Mouse (Mus musculus) stomach, postnatal 0 days (tissue): ENCODE data around the gene Ubr2. TPM values are rescaled to one million over a fixed set of nuclear protein-coding genes. Genes with fewer than 3 reads are reported as not detected.

ENCODE experiments used
- ATAC-seq: fragments of 200-750 bp; cut with Nextera tagmentation; 2 replicates; pipeline ENCODE4 v1.8.0; 2017; ENCODE audit not compliant: low FRiP score, low TSS enrichment
- DNase-seq: peaks from one replicate; pipeline ENCODE4 v3.0.0-alpha.2; 2016; ENCODE audit warnings: low spot score
- H3K27ac ChIP-seq: fragments of 300-500 bp; sonication (generic); replicated peaks from 2 replicates; pipeline ENCODE4 v1.5.1; 2014; ENCODE audit warnings: mild to moderate bottlenecking, control low read depth
- H3K27me3 ChIP-seq: fragments of 300-500 bp; sonication (generic); 2 replicates; pipeline ENCODE4 v1.6.1; 2014; ENCODE audit warnings: low read length; ENCODE audit not compliant: control insufficient read depth, insufficient read depth
- H3K36me3 ChIP-seq: fragments of 300-500 bp; sonication (generic); 2 replicates; pipeline ENCODE4 v1.6.1; 2014; ENCODE audit warnings: low read length, mixed read lengths; ENCODE audit not compliant: control insufficient read depth, insufficient read depth
- H3K4me1 ChIP-seq: fragments of 300-500 bp; sonication (generic); replicated peaks from 2 replicates; pipeline ENCODE4 v1.6.1; 2014; ENCODE audit warnings: antibody characterized with exemption; ENCODE audit not compliant: control insufficient read depth, insufficient read depth
- H3K4me2 ChIP-seq: fragments of 300-500 bp; sonication (generic); replicated peaks from 2 replicates; pipeline ENCODE4 v1.6.1; 2014; ENCODE audit warnings: low read depth, mild to moderate bottlenecking, control low read depth, moderate library complexity
- H3K4me3 ChIP-seq: fragments of 300-500 bp; sonication (generic); 2 replicates; pipeline ENCODE4 v1.5.1; 2014; ENCODE audit warnings: low read depth, low read length, control low read depth
- H3K9ac ChIP-seq: fragments of 300-500 bp; sonication (generic); 2 replicates; pipeline ENCODE4 v1.6.1; 2014; ENCODE audit warnings: mild to moderate bottlenecking, low read length, control low read depth, mixed read lengths
- H3K9me3 ChIP-seq: fragments of 300-500 bp; sonication (generic); 2 replicates; pipeline ENCODE4 v1.6.1; 2016; ENCODE audit warnings: low read length; ENCODE audit not compliant: control insufficient read depth
- CTCF ChIP-seq: IDR thresholded peaks from 2 replicates; pipeline ENCODE4 v1.5.1; 2016; ENCODE audit warnings: antibody characterized with exemption, low read depth, mild to moderate bottlenecking, moderate library complexity
- EP300 ChIP-seq: optimal IDR thresholded peaks from 2 replicates; pipeline ENCODE3; 2016; ENCODE audit warnings: antibody characterized with exemption
- WGBS: fragments of 180-500 bp; shearing (Covaris S2); extraction: QIAGEN DNeasy Blood & Tissue Kit; methylation state at CpG from one replicate; pipeline ENCODE4 v1.1.7; 2014; 5-methylcytosine and 5-hydroxymethylcytosine counted together
- polyA plus RNA-seq: library from polyadenylated mRNA; unstranded; fragments of >200 nt; fragmentation: Nextera tagmentation; extraction: Ambion mirVana; gene quantifications from 2 replicates; pipeline ENCODE4 v1.2.1, GENCODE M21; 2015

Gene Ubr2
- polyA plus RNA-seq = 5.9 and 6.1 TPM in 2 replicates

DNA sequence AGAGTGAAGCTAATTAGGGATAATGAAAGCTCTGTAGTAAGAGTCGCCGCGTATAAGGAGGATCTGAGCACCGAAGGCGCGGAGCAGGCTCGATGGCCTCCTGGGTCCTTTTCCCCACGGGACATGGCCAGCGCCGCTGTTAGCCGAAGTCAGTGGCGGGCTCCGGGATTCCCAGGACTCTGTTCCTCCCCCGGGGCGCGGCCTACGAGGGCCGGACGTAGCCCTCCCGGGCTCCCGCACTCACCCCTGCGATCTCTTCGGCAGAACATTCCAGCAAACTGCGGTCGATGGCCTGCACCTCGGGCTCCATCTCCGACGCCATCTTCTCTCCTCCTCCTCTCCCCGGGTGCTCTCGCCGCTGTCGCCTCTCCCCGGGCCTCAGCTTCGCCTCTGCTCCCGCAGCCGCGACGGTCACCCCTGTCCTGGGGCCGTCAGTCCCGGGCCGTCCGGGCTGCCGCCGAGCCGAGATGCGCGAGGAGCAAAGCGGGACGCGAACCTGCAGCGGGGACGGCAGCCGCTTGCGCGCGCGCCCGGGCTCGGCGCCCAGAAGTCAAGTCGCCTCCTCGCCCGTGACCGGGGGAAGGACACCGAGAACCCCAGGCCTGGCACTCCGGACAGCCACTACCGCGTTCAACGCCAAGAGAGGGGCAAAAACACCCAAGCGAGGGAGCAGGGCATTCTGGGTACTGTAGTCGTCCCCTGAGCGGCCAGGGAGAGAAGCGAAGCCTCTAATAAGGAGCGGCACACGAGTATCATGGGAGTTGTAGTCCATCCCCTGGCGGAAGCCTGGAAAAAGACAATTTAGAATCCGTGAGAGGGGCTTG lies at the start of gene Ubr2:
Gene Ubr2 (minus strand): TSS at position 659 of the 824 bp plus-strand sequence.
- H3K4me1 ChIP-seq = no peaks in the 10 kb centered on the region
- TF ChIP-seq CTCF (peak; percentile 58), EP300 (no peak)
- under 1% methylated on average over 77 of the region's 77 CpGs for WGBS

DNA sequence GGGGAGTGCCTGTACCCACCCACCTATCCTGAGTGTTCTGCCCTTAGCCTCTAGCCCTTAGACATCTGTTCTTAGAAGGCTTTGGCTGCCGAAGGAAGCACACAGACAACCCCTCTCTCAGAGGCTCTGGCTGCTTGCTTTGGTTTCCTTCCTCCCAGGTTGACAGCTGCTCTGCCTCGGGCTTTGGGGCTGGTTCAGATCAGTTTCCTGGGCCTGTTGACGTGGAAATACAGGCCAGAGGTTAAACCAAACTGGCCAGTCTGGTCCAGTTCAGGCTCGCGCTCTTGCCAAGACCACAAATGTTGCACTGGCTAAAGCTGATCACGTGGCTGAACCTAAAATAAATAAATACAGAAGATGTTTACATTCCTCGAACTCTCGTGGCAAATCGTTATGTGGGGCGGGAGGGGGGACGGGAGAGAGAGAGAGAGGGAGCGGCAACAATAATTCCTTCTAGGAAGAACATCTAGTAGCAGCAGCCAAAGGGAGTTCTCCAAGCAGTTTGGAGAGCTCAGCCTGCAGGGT lies 49.5 kb upstream of the Ubr2 start:
- H3K36me3 ChIP-seq = no peaks in the 10 kb centered on the region
- H3K4me2 ChIP-seq = no peak overlapping the region
- TF ChIP-seq EP300 (peak; percentile 88), CTCF (no peak; the same call in 1 of the 2 replicates)
- peak overlapping the region; percentile 85 for H3K27ac ChIP-seq
- H3K9ac ChIP-seq = no peak overlapping the region
- peak; percentile 80 for DNase-seq
- no peaks in the 10 kb centered on the region for H3K27me3 ChIP-seq
- no peaks in the 10 kb centered on the region for H3K4me1 ChIP-seq
- no peak overlapping the region for H3K4me3 ChIP-seq
- H3K9me3 ChIP-seq = no peaks in the 10 kb centered on the region
- 3% methylated on average over 12 of the region's 12 CpGs for WGBS
- peak; percentile 97 for ATAC-seq

More for the DNA sequence above, at the start of gene Ubr2:
- DNase-seq = peak; percentile 91
- H3K36me3 ChIP-seq = no peaks in the 10 kb centered on the region
- H3K9ac ChIP-seq = peak within 1 kb of the TSS; percentile 98
- no peaks in the 10 kb centered on the region for H3K9me3 ChIP-seq
- ATAC-seq = peak; percentile 96
- peak within 1 kb of the TSS; percentile 99 for H3K27ac ChIP-seq
- H3K27me3 ChIP-seq = no peaks in the 10 kb centered on the region
- peak within 1 kb of the TSS; percentile 62 for H3K4me2 ChIP-seq
- peak within 1 kb of the TSS; percentile 99 for H3K4me3 ChIP-seq

DNA sequence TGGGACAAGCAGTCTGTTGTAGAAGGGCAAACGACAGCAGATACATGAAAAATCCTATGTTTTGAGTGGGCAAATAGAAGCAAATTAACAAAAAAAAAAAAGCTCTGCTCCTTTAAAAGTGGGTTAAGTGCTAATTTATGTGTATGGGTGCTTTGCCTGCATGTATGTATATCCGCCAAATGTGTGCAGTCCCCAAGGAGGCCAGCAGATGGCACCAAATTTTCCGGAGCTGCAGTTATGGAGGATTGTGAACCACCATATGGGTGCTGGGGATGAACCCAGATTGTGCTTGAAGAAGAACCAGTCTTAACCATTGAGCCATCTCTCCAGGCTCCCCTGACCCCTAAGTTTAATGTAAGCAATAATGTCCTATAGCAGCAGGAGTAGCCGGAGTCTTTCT lies 47.6 kb upstream of the Ubr2 start:
- H3K4me1 ChIP-seq = no peaks in the 10 kb centered on the region
- H3K4me2 ChIP-seq = no peak overlapping the region
- DNase-seq (no peak), ATAC-seq (no peak)
- no peaks in the 10 kb centered on the region for H3K36me3 ChIP-seq
- H3K4me3 ChIP-seq = no peak overlapping the region
- no peaks in the 10 kb centered on the region for H3K9me3 ChIP-seq
- H3K27me3 ChIP-seq = no peaks in the 10 kb centered on the region
- no peak overlapping the region for H3K27ac ChIP-seq
- TF ChIP-seq CTCF = peak; percentile 44
- no peak for TF ChIP-seq EP300
- WGBS = 97% methylated on average over 4 of the region's 4 CpGs
- H3K9ac ChIP-seq = no peak overlapping the region

DNA sequence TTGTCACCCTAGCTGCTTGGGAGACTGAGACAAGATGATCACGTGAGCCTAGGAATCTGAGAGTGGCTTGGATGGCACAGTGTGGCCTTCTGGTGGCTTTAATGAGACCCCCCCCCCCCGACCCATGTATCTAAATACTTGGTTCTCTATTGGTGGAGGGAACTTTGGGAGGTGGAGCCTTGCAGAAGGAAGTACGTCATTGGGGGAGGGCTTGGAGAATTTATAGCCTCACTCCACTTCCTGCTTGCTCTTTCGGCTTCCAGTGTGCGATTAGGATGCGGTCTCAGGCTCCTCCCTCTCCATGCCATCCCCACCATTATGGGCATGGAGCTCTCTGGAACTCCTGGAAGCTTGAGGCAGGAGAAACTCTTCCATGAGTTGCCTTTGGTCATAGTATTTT lies 46.1 kb upstream of the Ubr2 start:
- Histone ChIP-seq H3K4me2 (no peak overlapping the region), H3K4me3 (no peak overlapping the region), H3K36me3 (no peaks in the 10 kb centered on the region), H3K9ac (no peak overlapping the region), H3K4me1 (no peaks in the 10 kb centered on the region), H3K27me3 (no peaks in the 10 kb centered on the region), H3K27ac (no peak overlapping the region), H3K9me3 (no peaks in the 10 kb centered on the region)
- WGBS = 77% methylated on average over 6 of the region's 6 CpGs
- no peak for ATAC-seq
- no peak for DNase-seq
- TF ChIP-seq EP300 = no peak
- no peak for TF ChIP-seq CTCF

DNA sequence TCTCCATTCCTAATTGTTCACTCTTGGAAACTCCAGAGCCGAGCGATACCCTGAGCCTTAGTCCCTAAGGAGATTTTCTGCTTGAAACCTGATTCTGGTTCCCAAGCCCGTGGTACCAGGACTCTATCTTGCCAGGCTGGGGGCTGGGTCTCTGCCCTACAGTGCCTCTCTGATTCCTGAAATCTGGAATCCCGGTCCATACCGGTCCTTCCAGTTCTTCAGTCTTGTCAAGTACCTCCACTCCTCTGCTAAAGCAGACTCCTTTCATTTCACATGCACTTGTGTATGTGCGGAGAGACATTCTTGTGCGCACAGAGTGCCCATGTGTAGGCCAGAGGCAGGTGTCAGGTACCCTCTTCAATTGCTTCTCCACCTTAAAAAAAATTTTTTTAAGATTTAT lies 44.8 kb upstream of the Ubr2 start:
- H3K9ac ChIP-seq = no peak overlapping the region
- DNase-seq = no peak
- H3K9me3 ChIP-seq = no peaks in the 10 kb centered on the region
- TF ChIP-seq EP300 = no peak
- no peak for TF ChIP-seq CTCF
- H3K4me2 ChIP-seq = no peak overlapping the region
- H3K4me3 ChIP-seq = no peak overlapping the region
- no peaks in the 10 kb centered on the region for H3K27me3 ChIP-seq
- no peak for ATAC-seq
- no peaks in the 10 kb centered on the region for H3K36me3 ChIP-seq
- 79% methylated on average over 7 of the region's 7 CpGs for WGBS
- no peaks in the 10 kb centered on the region for H3K4me1 ChIP-seq
- no peak overlapping the region for H3K27ac ChIP-seq

DNA sequence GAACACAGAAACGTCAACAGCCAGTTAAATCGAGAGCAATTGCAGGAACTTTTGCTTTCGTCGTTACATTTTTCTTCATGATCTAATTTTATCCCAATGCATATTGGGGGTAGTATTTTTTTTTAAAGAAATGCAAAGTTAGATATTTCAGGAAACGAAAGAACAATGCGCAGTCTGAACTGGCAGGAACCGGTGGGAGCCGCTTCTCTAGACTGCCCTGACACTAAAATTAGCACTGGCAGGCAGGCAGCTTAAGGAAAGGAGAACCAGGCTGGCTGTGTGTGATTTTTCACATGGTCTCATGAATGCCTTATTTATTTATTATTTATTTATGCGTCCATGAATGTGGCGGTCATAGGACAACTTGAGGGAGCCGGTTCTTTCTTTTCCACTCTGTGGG lies 44.3 kb upstream of the Ubr2 start:
- Histone ChIP-seq H3K9ac (no peak overlapping the region), H3K4me1 (no peaks in the 10 kb centered on the region), H3K36me3 (no peaks in the 10 kb centered on the region), H3K4me2 (no peak overlapping the region), H3K9me3 (no peaks in the 10 kb centered on the region), H3K4me3 (no peak overlapping the region), H3K27ac (no peak overlapping the region), H3K27me3 (no peaks in the 10 kb centered on the region)
- 75% methylated on average over 11 of the region's 11 CpGs for WGBS
- no peak for TF ChIP-seq EP300
- ATAC-seq = no peak
- DNase-seq = no peak
